Mouse (Mus musculus) midbrain, postnatal 0 days (tissue): Measurements from ENCODE around the gene Vezt. TPM values are rescaled to one million over a fixed set of nuclear protein-coding genes. Genes with fewer than 3 reads are reported as not detected.

Experiments
- ATAC-seq: fragments of 200-750 bp; cut with Nextera tagmentation; 2 replicates; pipeline ENCODE4 v1.8.0; 2017; ENCODE audit warnings: moderate number of reproducible peaks, mild to moderate bottlenecking, moderate TSS enrichment, moderate library complexity; ENCODE audit not compliant: low FRiP score
- DNase-seq: peaks from one replicate; pipeline ENCODE4 v3.0.0-alpha.2; 2015; ENCODE audit warnings: low spot score
- H3K27ac ChIP-seq: fragments of 300-500 bp; sonication (generic); 2 replicates; pipeline ENCODE4 v1.5.1; 2014; ENCODE audit warnings: low read depth, mild to moderate bottlenecking, low read length, mixed read lengths
- H3K27me3 ChIP-seq: fragments of 300-500 bp; sonication (generic); 2 replicates; pipeline ENCODE4 v1.6.1; 2014; ENCODE audit warnings: low read length, control low read depth, mixed read lengths; ENCODE audit not compliant: insufficient read depth
- H3K36me3 ChIP-seq: fragments of 300-500 bp; sonication (generic); 2 replicates; pipeline ENCODE4 v1.6.1; 2014; ENCODE audit warnings: low read length, control low read depth, mixed read lengths; ENCODE audit not compliant: insufficient read depth
- H3K4me1 ChIP-seq: fragments of 300-500 bp; sonication (generic); 2 replicates; pipeline ENCODE4 v1.6.1; 2014; ENCODE audit warnings: mild to moderate bottlenecking, control low read depth, antibody characterized with exemption, low read length, mixed read lengths; ENCODE audit not compliant: insufficient read depth
- H3K4me2 ChIP-seq: fragments of 300-500 bp; sonication (generic); 2 replicates; pipeline ENCODE4 v1.6.1; 2014; ENCODE audit warnings: low read depth, mild to moderate bottlenecking, low read length, mixed read lengths; ENCODE audit not compliant: poor library complexity, severe bottlenecking
- H3K4me3 ChIP-seq: fragments of 300-500 bp; sonication (generic); 2 replicates; pipeline ENCODE4 v1.5.1; 2014; ENCODE audit warnings: low read depth, mild to moderate bottlenecking, low read length, moderate library complexity
- H3K9ac ChIP-seq: fragments of 300-500 bp; sonication (generic); replicated peaks from 2 replicates; pipeline ENCODE4 v1.6.1; 2014; ENCODE audit warnings: mild to moderate bottlenecking, low read length, moderate library complexity, mixed read lengths; ENCODE audit not compliant: poor library complexity, severe bottlenecking
- H3K9me3 ChIP-seq: fragments of 300-500 bp; sonication (generic); 2 replicates; pipeline ENCODE4 v1.6.1; 2016; ENCODE audit warnings: low read length, control low read depth
- CTCF ChIP-seq: IDR thresholded peaks from 2 replicates; pipeline ENCODE4 v1.5.1; 2016; ENCODE audit warnings: antibody characterized with exemption, mild to moderate bottlenecking
- WGBS: fragments of 180-500 bp; shearing (Covaris S2); extraction: QIAGEN DNeasy Blood & Tissue Kit; methylation state at CpG from one replicate; pipeline ENCODE4 v1.1.7; 2014; 5-methylcytosine and 5-hydroxymethylcytosine counted together
- polyA plus RNA-seq: library from polyadenylated mRNA; unstranded; fragments of >200 nt; fragmentation: Nextera tagmentation; extraction: Ambion mirVana; gene quantifications from 2 replicates; pipeline ENCODE4 v1.2.1, GENCODE M21; 2015
- total RNA-seq: library from RNA; depleted of rRNA; stranded (reverse); fragments of >200 nt; gene quantifications from 2 replicates; pipeline ENCODE4 v1.2.3, GENCODE M21; 2014

The Vezt gene
- total and polyA plus RNA-seq, 2 experiments from 2014 or later: 38.2 to 38.6 TPM

- ATAC-seq: no peak
- Histone ChIP-seq H3K9me3 (no peaks in the 10 kb centered on the region), H3K27me3 (no peaks in the 10 kb centered on the region), H3K27ac (no peak overlapping the region), H3K4me2 (no peak overlapping the region), H3K4me1 (no peaks in the 10 kb centered on the region), H3K4me3 (no peak overlapping the region), H3K36me3 (peaks cover 70% of the 10 kb centered on the region), H3K9ac (no peak overlapping the region)
- no peak for DNase-seq
- no peak for TF ChIP-seq CTCF
- 87% methylated on average over 10 of the region's 10 CpGs for WGBS
Measured at GRCm38 (mm10) chr10:94000223-94000622, 35.4 kb downstream of the Vezt start.

- H3K4me1 ChIP-seq: no peaks in the 10 kb centered on the region
- no peak for DNase-seq
- 100% methylated on average over 1 of the region's 1 CpGs for WGBS
- no peak for TF ChIP-seq CTCF
- peaks cover 68% of the 10 kb centered on the region for H3K36me3 ChIP-seq
- no peak overlapping the region for H3K27ac ChIP-seq
- ATAC-seq: no peak
- no peak overlapping the region for H3K4me3 ChIP-seq
- no peak overlapping the region for H3K9ac ChIP-seq
- H3K27me3 ChIP-seq: no peaks in the 10 kb centered on the region
- no peaks in the 10 kb centered on the region for H3K9me3 ChIP-seq
- no peak overlapping the region for H3K4me2 ChIP-seq
Measured at GRCm38 (mm10) chr10:93999357-93999756, 36.3 kb downstream of the Vezt start.

- ATAC-seq (no peak), DNase-seq (no peak)
- H3K9me3 ChIP-seq: no peaks in the 10 kb centered on the region
- H3K27me3 ChIP-seq: no peaks in the 10 kb centered on the region
- peaks cover 63% of the 10 kb centered on the region for H3K36me3 ChIP-seq
- no peak overlapping the region for H3K4me2 ChIP-seq
- H3K4me1 ChIP-seq: no peaks in the 10 kb centered on the region
- no peak overlapping the region for H3K9ac ChIP-seq
- H3K27ac ChIP-seq: no peak overlapping the region
- WGBS: 100% methylated on average over 1 of the region's 1 CpGs
- no peak for TF ChIP-seq CTCF
- no peak overlapping the region for H3K4me3 ChIP-seq
Measured at GRCm38 (mm10) chr10:93995100-93995499, 40.5 kb downstream of the Vezt start.

DNA sequence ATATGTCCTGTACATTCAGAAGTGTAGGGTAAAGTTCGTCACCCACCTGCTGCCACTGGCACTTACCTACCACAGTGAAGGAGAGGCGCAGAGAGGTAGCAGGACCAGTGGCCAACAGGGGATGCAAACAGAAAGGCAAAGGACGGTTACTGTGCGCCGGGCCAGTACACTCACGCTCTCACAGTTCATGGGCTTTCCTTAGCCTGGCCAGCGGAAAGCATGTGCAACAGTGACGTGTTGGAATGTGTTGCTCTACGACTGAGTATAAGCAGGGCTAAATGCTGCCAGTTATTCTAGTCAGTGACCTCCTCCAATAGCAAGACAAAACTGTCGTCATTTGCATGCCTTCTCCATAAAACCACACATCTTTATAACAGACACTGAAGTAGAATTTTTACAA, 41.5 kb downstream of the Vezt start:
- H3K27me3 ChIP-seq: no peaks in the 10 kb centered on the region
- H3K4me3 ChIP-seq: no peak overlapping the region
- H3K27ac ChIP-seq: no peak overlapping the region
- H3K9me3 ChIP-seq: no peaks in the 10 kb centered on the region
- H3K4me1 ChIP-seq: no peaks in the 10 kb centered on the region
- no peak overlapping the region for H3K4me2 ChIP-seq
- H3K36me3 ChIP-seq: peaks cover 66% of the 10 kb centered on the region
- 97% methylated on average over 10 of the region's 10 CpGs for WGBS
- no peak for TF ChIP-seq CTCF
- no peak for ATAC-seq
- DNase-seq: no peak
- H3K9ac ChIP-seq: no peak overlapping the region

- Histone ChIP-seq H3K9me3 (no peaks in the 10 kb centered on the region), H3K4me1 (no peaks in the 10 kb centered on the region), H3K4me3 (no peak overlapping the region), H3K4me2 (no peak overlapping the region), H3K36me3 (peaks cover 34% of the 10 kb centered on the region), H3K27ac (no peak overlapping the region), H3K27me3 (no peaks in the 10 kb centered on the region), H3K9ac (no peak overlapping the region)
- no peak for DNase-seq
- TF ChIP-seq CTCF: no peak
- no peak for ATAC-seq
Measured at GRCm38 (mm10) chr10:93985357-93985756, 50.3 kb downstream of the Vezt start.

- Histone ChIP-seq H3K27ac (no peak overlapping the region), H3K4me2 (no peak overlapping the region), H3K27me3 (no peaks in the 10 kb centered on the region), H3K4me1 (no peaks in the 10 kb centered on the region), H3K9me3 (no peaks in the 10 kb centered on the region), H3K9ac (no peak overlapping the region), H3K4me3 (no peak overlapping the region), H3K36me3 (peaks cover 35% of the 10 kb centered on the region)
- no peak for TF ChIP-seq CTCF
- WGBS: 35% methylated on average over 10 of the region's 10 CpGs
- ATAC-seq: no peak
- DNase-seq: no peak
Measured at GRCm38 (mm10) chr10:93969306-93969705, 66.3 kb downstream of the Vezt start.
